Mouse (Mus musculus): ENCODE results near the gene Olfr1370. TPM values are rescaled to one million over a fixed set of nuclear protein-coding genes. Genes with fewer than 3 reads are reported as not detected.
"Not testable (repeated sequence)": the region's sequence is repeated elsewhere in the genome, so short reads cannot be mapped to it uniquely, and the experiment has no call there.

Olfr1370 gene
- not detected in 2 replicates for polyA plus RNA-seq (2015; fragmentation: Nextera tagmentation; extraction: Ambion mirVana)

DNA sequence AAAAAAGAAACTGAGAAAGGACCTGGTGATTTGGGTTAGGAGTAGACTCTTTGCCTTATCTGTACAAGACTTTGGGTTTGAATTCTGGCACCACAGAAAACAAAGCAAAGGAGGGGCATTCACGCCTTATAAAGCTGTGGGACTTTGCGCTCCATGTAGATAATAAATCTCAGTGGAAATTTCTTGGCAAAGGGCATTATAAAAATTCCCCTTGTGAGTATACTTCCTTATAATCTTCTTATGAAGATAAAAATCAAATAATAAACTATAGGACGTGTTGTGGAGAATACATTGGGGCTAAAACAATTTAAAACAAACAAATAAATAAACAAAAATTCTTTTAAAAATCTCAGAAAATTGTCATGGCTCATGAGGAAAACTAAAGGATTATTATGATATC lies at the start of gene Olfr1370:
Olfr1370 (minus strand) TSS at position 101 of the 400 bp plus-strand sequence.
- H3K4me1 ChIP-seq (replicated peaks; ENCODE audit: insufficient read depth, low read length): no peaks in the 10 kb centered on the region
- no peak within 1 kb of the TSS for H3K4me2 ChIP-seq (ENCODE audit: low read length)
- no peak for TF ChIP-seq CTCF (IDR thresholded peaks at IDR 0.05; ENCODE audit: low read depth)
- no peaks in the 10 kb centered on the region for H3K9me3 ChIP-seq (replicated peaks; ENCODE audit: low read length)
- no peak within 1 kb of the TSS for H3K9ac ChIP-seq (ENCODE audit: low read depth, low read length)
- H3K27ac ChIP-seq: no peak within 1 kb of the TSS
- 74% methylated on average over 3 of the region's 3 CpGs for WGBS
- no peak for DNase-seq (ENCODE audit: low spot score)
- H3K27me3 ChIP-seq (ENCODE audit: insufficient read depth, low read length): no peaks in the 10 kb centered on the region
- H3K4me3 ChIP-seq (replicated peaks; ENCODE audit: low read depth, low read length): no peak within 1 kb of the TSS
- no peak for ATAC-seq (replicated peaks; ENCODE audit: low FRiP score, low read depth)
- H3K36me3 ChIP-seq (ENCODE audit: insufficient read depth, low read length): no peaks in the 10 kb centered on the region

DNA sequence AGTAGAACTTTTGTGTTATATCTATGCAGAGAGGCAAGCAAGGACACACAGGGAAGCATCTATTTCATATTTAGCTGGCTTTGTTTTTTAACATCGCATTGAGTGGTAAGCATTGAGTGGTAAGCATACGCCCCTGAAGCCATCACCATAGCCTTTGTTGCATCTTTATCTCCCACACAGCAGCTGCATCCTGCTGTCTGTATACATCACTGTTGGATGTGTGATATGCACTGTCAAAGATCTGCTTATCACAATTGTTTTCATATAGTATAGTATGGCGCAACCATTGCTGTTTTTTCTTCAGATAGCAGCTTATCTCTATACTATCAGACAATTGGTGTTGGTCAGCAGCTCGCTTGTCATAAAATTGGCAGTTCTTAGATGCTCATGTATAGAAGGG lies 39.4 kb upstream of the Olfr1370 start:
- no peak overlapping the region for H3K27ac ChIP-seq
- no peaks in the 10 kb centered on the region for H3K27me3 ChIP-seq (ENCODE audit: insufficient read depth, low read length)
- TF ChIP-seq CTCF (IDR thresholded peaks at IDR 0.05; ENCODE audit: low read depth): no peak
- H3K4me1 ChIP-seq (replicated peaks; ENCODE audit: insufficient read depth, low read length): no peaks in the 10 kb centered on the region
- H3K36me3 ChIP-seq (ENCODE audit: insufficient read depth, low read length): no peaks in the 10 kb centered on the region
- no peak for ATAC-seq (replicated peaks; ENCODE audit: low FRiP score, low read depth)
- H3K4me3 ChIP-seq (replicated peaks; ENCODE audit: low read depth, low read length): no peak overlapping the region
- H3K9me3 ChIP-seq (replicated peaks; ENCODE audit: low read length): no peaks in the 10 kb centered on the region
- WGBS: 78% methylated on average over 4 of the region's 4 CpGs
- H3K9ac ChIP-seq (ENCODE audit: low read depth, low read length): no peak overlapping the region
- no peak overlapping the region for H3K4me2 ChIP-seq (ENCODE audit: low read length)
- no peak for DNase-seq (ENCODE audit: low spot score)

DNA sequence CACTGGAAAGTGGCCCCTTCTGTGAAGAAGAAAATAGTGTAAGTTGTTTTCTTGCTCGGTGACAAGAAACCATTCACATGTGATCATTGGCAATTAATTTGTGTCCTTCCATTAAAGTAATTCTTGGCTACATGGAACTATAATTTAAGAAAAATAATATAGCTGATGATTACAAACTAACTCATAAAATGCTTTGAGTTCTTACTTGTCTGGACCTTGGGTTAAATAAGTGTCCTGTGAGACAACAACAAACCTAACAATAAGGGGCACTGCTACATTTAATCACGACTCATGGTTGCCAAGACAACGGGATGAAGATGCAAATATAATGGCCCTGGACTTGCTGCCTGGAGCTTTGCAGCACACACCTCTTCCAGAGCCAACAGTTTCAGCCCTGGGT lies 36.4 kb upstream of the Olfr1370 start, which contains the start of gene Olfr1369-ps1:
Olfr1369-ps1 (plus strand) TSS at position 301 of the 400 bp plus-strand sequence.
- H3K9me3 ChIP-seq (replicated peaks; ENCODE audit: low read length); H3K4me3 ChIP-seq (replicated peaks; ENCODE audit: low read depth, low read length); H3K4me1 ChIP-seq (replicated peaks; ENCODE audit: insufficient read depth, low read length); ATAC-seq (replicated peaks; ENCODE audit: low FRiP score, low read depth); H3K36me3 ChIP-seq (ENCODE audit: insufficient read depth, low read length); H3K27ac ChIP-seq; H3K4me2 ChIP-seq (ENCODE audit: low read length); H3K9ac ChIP-seq (ENCODE audit: low read depth, low read length); DNase-seq (ENCODE audit: low spot score); H3K27me3 ChIP-seq (ENCODE audit: insufficient read depth, low read length): not testable (repeated sequence)
- 74% methylated on average over 3 of the region's 3 CpGs for WGBS

DNA sequence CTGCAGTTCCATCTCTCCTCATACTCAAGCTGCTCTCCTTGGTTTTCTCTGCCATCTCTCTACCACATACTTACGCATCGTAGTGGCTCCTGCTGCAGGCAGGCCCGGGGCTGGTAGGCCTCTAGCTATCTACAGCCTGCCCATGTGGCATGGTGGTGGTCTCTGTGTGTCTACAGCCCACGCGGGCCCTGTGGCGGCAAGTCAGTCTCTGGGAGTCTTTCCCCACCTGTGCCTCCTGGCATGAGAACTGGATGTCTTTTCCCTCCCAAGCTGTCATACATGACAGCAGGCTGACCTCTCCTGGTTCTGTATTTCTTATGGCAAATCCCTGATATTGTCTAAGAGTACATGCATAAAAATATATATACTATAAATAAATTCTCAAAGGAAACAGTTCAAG lies 35.7 kb upstream of the Olfr1370 start:
- no peak overlapping the region for H3K9ac ChIP-seq (ENCODE audit: low read depth, low read length)
- no peak for TF ChIP-seq CTCF (IDR thresholded peaks at IDR 0.05; ENCODE audit: low read depth)

DNA sequence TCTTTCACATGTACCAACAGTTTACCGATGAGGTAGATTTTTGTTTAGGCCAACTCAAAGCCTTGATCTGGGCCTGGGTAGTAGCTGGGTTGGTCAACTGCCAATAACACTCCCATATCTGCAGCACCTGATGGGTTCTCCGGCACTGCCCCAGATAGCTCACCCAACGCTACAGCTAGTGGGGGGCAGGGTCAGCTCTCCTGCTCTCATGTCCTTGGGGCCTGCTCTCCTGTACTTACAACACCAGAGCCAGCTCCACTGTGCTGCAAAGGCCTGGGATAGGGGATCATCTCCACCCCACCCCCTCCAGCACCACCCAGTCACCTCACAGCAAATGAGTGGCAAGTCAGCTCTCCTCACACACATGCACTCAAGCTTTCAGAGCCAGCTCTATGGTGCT lies 35.0 kb upstream of the Olfr1370 start:
- ATAC-seq (replicated peaks; ENCODE audit: low FRiP score, low read depth) (no peak), DNase-seq (ENCODE audit: low spot score) (no peak)
- Histone ChIP-seq H3K27ac (no peak overlapping the region), H3K36me3 (ENCODE audit: insufficient read depth, low read length) (no peaks in the 10 kb centered on the region), H3K4me3 (replicated peaks; ENCODE audit: low read depth, low read length) (no peak overlapping the region), H3K9me3 (replicated peaks; ENCODE audit: low read length) (no peaks in the 10 kb centered on the region), H3K4me1 (replicated peaks; ENCODE audit: insufficient read depth, low read length) (no peaks in the 10 kb centered on the region), H3K9ac (ENCODE audit: low read depth, low read length) (no peak overlapping the region), H3K27me3 (ENCODE audit: insufficient read depth, low read length) (no peaks in the 10 kb centered on the region), H3K4me2 (ENCODE audit: low read length) (no peak overlapping the region)
- TF ChIP-seq CTCF (IDR thresholded peaks at IDR 0.05; ENCODE audit: low read depth): no peak
- 96% methylated on average over 3 of the region's 3 CpGs for WGBS

More for the DNA sequence above, 35.7 kb upstream of the Olfr1370 start:
- no peaks in the 10 kb centered on the region for H3K9me3 ChIP-seq (replicated peaks; ENCODE audit: low read length)
- no peaks in the 10 kb centered on the region for H3K36me3 ChIP-seq (ENCODE audit: insufficient read depth, low read length)
- H3K4me3 ChIP-seq (replicated peaks; ENCODE audit: low read depth, low read length): no peak overlapping the region
- no peaks in the 10 kb centered on the region for H3K4me1 ChIP-seq (replicated peaks; ENCODE audit: insufficient read depth, low read length)
- 89% methylated on average over 6 of the region's 6 CpGs for WGBS
- ATAC-seq (replicated peaks; ENCODE audit: low FRiP score, low read depth) (no peak), DNase-seq (ENCODE audit: low spot score) (no peak)
- no peak overlapping the region for H3K4me2 ChIP-seq (ENCODE audit: low read length)
- no peaks in the 10 kb centered on the region for H3K27me3 ChIP-seq (ENCODE audit: insufficient read depth, low read length)
- H3K27ac ChIP-seq: no peak overlapping the region

DNA sequence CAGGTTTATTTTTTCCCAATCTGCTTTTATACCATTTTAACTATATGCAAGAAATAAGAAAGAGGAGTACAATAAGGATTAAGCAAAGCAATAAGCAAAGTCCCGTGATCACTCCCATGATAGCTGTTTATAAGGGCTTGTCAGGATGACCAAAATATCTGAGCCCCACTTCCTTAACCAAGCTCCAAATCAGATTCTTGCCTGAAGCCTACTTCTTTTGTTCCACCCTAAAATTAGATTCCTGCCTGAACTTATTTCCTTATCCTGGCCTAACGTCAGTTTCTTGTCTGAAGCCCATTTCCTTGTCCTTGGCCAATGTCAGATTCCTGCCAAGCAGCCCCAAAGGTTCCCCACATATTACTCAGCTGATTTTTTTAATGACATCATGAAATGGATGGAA lies 7.9 kb upstream of the Olfr1370 start:
- ATAC-seq (replicated peaks; ENCODE audit: low FRiP score, low read depth): no peak
- no peak for DNase-seq (ENCODE audit: low spot score)
- H3K36me3 ChIP-seq (ENCODE audit: insufficient read depth, low read length): no peaks in the 10 kb centered on the region

DNA sequence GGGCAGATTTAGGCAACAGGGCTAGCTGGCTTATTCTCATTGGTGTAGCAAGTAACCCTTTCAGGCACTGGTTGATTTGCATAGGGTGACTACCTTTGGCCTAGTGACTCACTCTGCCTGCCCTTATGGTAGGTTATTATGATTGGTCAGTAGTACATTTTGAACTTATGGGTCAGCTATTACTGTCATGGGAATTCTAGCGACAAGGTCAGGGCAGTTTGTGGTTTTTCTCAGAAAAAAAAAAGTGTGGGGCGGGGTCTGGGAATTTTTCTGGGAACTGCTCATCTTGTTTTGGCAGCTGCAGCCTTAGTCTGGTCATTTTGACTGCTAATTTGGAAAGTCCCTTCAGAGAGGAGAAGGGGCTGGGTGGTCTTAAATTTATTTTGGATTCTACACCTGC lies 8.7 kb downstream of the Olfr1370 start:
- no peak for DNase-seq (ENCODE audit: low spot score)
- no peak overlapping the region for H3K27ac ChIP-seq
- H3K36me3 ChIP-seq (ENCODE audit: insufficient read depth, low read length): no peaks in the 10 kb centered on the region
- H3K9me3 ChIP-seq (replicated peaks; ENCODE audit: low read length): no peaks in the 10 kb centered on the region
- WGBS: 68% methylated on average over 2 of the region's 2 CpGs
- no peaks in the 10 kb centered on the region for H3K27me3 ChIP-seq (ENCODE audit: insufficient read depth, low read length)
- TF ChIP-seq CTCF (IDR thresholded peaks at IDR 0.05; ENCODE audit: low read depth): no peak
- no peak overlapping the region for H3K4me2 ChIP-seq (ENCODE audit: low read length)
- ATAC-seq (replicated peaks; ENCODE audit: low FRiP score, low read depth): no peak
- no peaks in the 10 kb centered on the region for H3K4me1 ChIP-seq (replicated peaks; ENCODE audit: insufficient read depth, low read length)
- no peak overlapping the region for H3K4me3 ChIP-seq (replicated peaks; ENCODE audit: low read depth, low read length)
- H3K9ac ChIP-seq (ENCODE audit: low read depth, low read length): no peak overlapping the region

More for the DNA sequence above, 7.9 kb upstream of the Olfr1370 start:
- Histone ChIP-seq H3K4me1 (replicated peaks; ENCODE audit: insufficient read depth, low read length) (no peaks in the 10 kb centered on the region), H3K9ac (ENCODE audit: low read depth, low read length) (no peak overlapping the region), H3K9me3 (replicated peaks; ENCODE audit: low read length) (no peaks in the 10 kb centered on the region), H3K27ac (no peak overlapping the region), H3K4me3 (replicated peaks; ENCODE audit: low read depth, low read length) (no peak overlapping the region), H3K27me3 (ENCODE audit: insufficient read depth, low read length) (no peaks in the 10 kb centered on the region), H3K4me2 (ENCODE audit: low read length) (no peak overlapping the region)
- 70% methylated on average over 2 of the region's 2 CpGs for WGBS
- no peak for TF ChIP-seq CTCF (IDR thresholded peaks at IDR 0.05; ENCODE audit: low read depth)
